Mouse (Mus musculus): Measurements from ENCODE around the gene Med11. TPM values are rescaled to one million over a fixed set of nuclear protein-coding genes. Genes with fewer than 3 reads are reported as not detected.

Med11 gene
- polyA plus RNA-seq, 1 experiment from 2014 or later = 39.8 TPM

DNA sequence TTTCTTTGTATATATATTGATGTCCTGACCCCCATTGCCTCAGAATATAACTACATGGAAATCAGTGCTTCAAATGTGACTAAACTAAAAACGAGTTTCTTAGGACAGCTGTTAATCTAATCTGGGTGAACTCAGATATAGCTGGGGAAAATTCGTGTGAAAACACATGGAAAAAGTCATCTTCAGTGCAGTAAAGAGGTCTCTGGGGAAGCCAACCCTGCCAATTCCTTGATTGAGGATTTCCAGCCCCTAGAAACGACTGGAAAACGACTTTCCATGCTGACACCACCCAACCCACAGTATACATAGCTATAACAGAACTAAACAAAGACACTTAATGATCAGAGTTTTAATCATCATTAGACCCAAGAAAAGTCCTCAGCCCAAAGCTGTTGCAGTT, 36.1 kb downstream of the Med11 start:
- no peak overlapping the region for H3K27ac ChIP-seq (ENCODE audit: low read length)
- no peaks in the 10 kb centered on the region for H3K27me3 ChIP-seq (ENCODE audit: control insufficient read depth, insufficient read depth, low read depth, low read length)
- no peak overlapping the region for H3K9ac ChIP-seq (ENCODE audit: low read length)
- ATAC-seq (ENCODE audit: low read depth) = no peak
- no peaks in the 10 kb centered on the region for H3K4me1 ChIP-seq (replicated peaks; ENCODE audit: control insufficient read depth, insufficient read depth, low read length)
- no peak overlapping the region for H3K4me2 ChIP-seq (ENCODE audit: low read depth, low read length)
- H3K4me3 ChIP-seq (ENCODE audit: low read length) = no peak overlapping the region
- H3K9me3 ChIP-seq (ENCODE audit: control insufficient read depth, low read length) = no peaks in the 10 kb centered on the region; the same call in 1 of the 2 replicates
- WGBS = 30% methylated on average over 4 of the region's 4 CpGs
- H3K36me3 ChIP-seq (ENCODE audit: control insufficient read depth, insufficient read depth, low read length) = no peaks in the 10 kb centered on the region

DNA sequence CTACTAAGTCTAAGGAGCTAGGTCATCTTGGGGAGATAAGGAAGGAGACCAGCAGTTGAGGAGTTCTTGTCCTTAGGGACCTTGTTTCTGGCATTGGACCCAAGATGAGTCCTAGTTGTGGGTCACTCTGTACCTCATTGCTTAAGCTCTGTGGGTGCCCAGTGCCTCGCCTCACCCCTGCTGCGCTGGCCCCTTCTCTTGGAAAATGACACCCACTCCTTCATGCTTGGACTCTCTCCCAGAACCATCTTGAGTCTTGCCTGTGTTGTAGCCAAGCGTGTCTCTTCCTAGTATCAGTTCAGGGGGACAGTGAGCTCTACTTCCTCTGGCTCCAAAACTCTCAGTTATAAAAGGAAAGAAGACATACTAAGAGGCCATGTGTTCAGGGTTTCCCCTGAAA, 37.4 kb downstream of the Med11 start:
- Histone ChIP-seq H3K9ac (ENCODE audit: low read length) (no peak overlapping the region), H3K36me3 (ENCODE audit: control insufficient read depth, insufficient read depth, low read length) (no peaks in the 10 kb centered on the region), H3K27ac (ENCODE audit: low read length) (no peak overlapping the region), H3K9me3 (ENCODE audit: control insufficient read depth, low read length) (no peaks in the 10 kb centered on the region; the same call in 1 of the 2 replicates), H3K4me1 (replicated peaks; ENCODE audit: control insufficient read depth, insufficient read depth, low read length) (no peaks in the 10 kb centered on the region), H3K27me3 (ENCODE audit: control insufficient read depth, insufficient read depth, low read depth, low read length) (no peaks in the 10 kb centered on the region), H3K4me3 (ENCODE audit: low read length) (no peak overlapping the region), H3K4me2 (ENCODE audit: low read depth, low read length) (no peak overlapping the region)
- no peak for ATAC-seq (ENCODE audit: low read depth)
- WGBS = 70% methylated on average over 3 of the region's 3 CpGs

DNA sequence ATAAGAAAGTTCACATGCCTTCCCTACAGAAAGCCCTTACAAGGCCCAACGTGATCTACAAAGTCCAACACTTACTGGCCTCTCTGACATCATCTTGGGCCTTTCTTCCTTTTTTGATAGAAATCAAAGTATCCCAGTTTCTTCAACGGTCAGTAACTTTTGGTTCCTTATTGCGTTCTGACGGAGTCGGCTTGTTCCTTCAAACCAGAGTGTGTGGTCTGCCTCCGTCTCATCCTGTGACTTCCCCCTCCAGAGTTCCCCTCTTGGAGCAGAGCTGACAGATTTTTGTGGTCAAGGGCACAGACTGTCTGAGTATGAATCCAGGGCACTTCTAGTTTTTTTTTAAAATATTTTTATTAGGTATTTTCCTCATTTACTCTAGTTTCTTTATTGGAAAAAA, 38.0 kb downstream of the Med11 start:
- Histone ChIP-seq H3K27ac (ENCODE audit: low read length) (no peak overlapping the region), H3K4me1 (replicated peaks; ENCODE audit: control insufficient read depth, insufficient read depth, low read length) (no peaks in the 10 kb centered on the region), H3K9me3 (ENCODE audit: control insufficient read depth, low read length) (no peaks in the 10 kb centered on the region; the same call in 1 of the 2 replicates), H3K4me2 (ENCODE audit: low read depth, low read length) (no peak overlapping the region), H3K4me3 (ENCODE audit: low read length) (no peak overlapping the region), H3K36me3 (ENCODE audit: control insufficient read depth, insufficient read depth, low read length) (no peaks in the 10 kb centered on the region), H3K27me3 (ENCODE audit: control insufficient read depth, insufficient read depth, low read depth, low read length) (no peaks in the 10 kb centered on the region), H3K9ac (ENCODE audit: low read length) (no peak overlapping the region)
- 80% methylated on average over 6 of the region's 6 CpGs for WGBS
- no peak for ATAC-seq (ENCODE audit: low read depth)

DNA sequence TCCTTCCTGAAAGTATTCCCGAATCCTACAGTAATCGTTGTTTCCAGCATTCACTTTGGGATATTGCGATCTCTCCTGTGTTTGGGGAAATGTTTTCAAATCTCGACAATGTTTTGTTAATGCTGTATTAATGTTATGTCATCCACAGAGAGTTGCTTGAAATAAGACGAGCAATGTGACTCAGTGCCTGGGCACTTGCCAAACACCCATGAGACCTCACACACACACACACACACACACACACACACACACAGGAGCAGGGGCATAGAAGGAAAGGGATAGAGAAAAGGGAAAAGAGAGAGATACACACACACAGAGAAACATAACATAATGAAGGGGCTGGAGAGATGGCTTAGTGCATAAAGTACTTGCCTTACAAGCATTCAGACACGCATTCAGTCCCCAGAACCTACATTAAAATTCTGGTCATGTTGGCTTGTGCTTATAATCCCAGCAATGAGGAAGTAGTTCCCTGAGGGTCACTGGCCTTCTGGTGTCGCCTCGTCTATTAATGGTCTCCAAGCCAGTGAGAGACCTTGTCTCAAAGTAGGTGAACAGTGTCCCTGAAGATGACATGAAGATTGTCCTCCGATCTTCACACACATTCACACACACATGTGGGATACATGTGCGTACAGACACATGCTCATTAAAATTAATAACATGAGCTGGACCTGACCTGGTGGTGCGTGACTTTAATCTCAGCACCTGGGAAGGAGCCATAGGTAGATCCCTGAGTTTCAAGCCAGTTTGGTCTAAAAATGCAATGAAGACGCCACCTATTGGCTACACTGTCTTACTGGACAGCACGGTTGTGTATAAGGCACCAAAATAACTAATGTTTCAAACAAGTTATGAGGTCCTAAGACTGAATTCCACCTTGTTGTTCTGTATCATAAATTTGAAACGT, 48.1 kb downstream of the Med11 start:
- H3K27ac ChIP-seq (ENCODE audit: low read length) = no peak overlapping the region
- no peak for ATAC-seq (ENCODE audit: low read depth)
- 63% methylated on average over 14 of the region's 14 CpGs for WGBS

GRCm38 (mm10) chr11:70500476-70500812, 48.7 kb downstream of the Med11 start:
- WGBS = 71% methylated on average over 1 of the region's 1 CpGs
- H3K4me3 ChIP-seq (ENCODE audit: low read length) = no peak overlapping the region
- H3K9ac ChIP-seq (ENCODE audit: low read length) = no peak overlapping the region
- ATAC-seq (ENCODE audit: low read depth) = no peak
- no peak overlapping the region for H3K4me2 ChIP-seq (ENCODE audit: low read depth, low read length)
- no peaks in the 10 kb centered on the region for H3K27me3 ChIP-seq (ENCODE audit: control insufficient read depth, insufficient read depth, low read depth, low read length)
- H3K27ac ChIP-seq (ENCODE audit: low read length) = no peak overlapping the region
- no peaks in the 10 kb centered on the region for H3K9me3 ChIP-seq (ENCODE audit: control insufficient read depth, low read length)
- H3K4me1 ChIP-seq (replicated peaks; ENCODE audit: control insufficient read depth, insufficient read depth, low read length) = no peaks in the 10 kb centered on the region
- H3K36me3 ChIP-seq (ENCODE audit: control insufficient read depth, insufficient read depth, low read length) = no peaks in the 10 kb centered on the region

More for the DNA sequence above, 48.1 kb downstream of the Med11 start:
- Histone ChIP-seq H3K4me1 (replicated peaks; ENCODE audit: control insufficient read depth, insufficient read depth, low read length) (no peaks in the 10 kb centered on the region), H3K27me3 (ENCODE audit: control insufficient read depth, insufficient read depth, low read depth, low read length) (no peaks in the 10 kb centered on the region), H3K9ac (ENCODE audit: low read length) (no peak overlapping the region), H3K4me2 (ENCODE audit: low read depth, low read length) (no peak overlapping the region), H3K4me3 (ENCODE audit: low read length) (no peak overlapping the region), H3K36me3 (ENCODE audit: control insufficient read depth, insufficient read depth, low read length) (no peaks in the 10 kb centered on the region), H3K9me3 (ENCODE audit: control insufficient read depth, low read length) (no peaks in the 10 kb centered on the region)

- WGBS = 30% methylated on average over 3 of the region's 3 CpGs
- no peak overlapping the region for H3K27ac ChIP-seq (ENCODE audit: low read length)
- H3K4me2 ChIP-seq (ENCODE audit: low read depth, low read length) = no peak overlapping the region
- no peaks in the 10 kb centered on the region for H3K36me3 ChIP-seq (ENCODE audit: control insufficient read depth, insufficient read depth, low read length)
- ATAC-seq (ENCODE audit: low read depth) = no peak
- H3K9ac ChIP-seq (ENCODE audit: low read length) = no peak overlapping the region
- H3K4me3 ChIP-seq (ENCODE audit: low read length) = no peak overlapping the region
- no peaks in the 10 kb centered on the region for H3K4me1 ChIP-seq (replicated peaks; ENCODE audit: control insufficient read depth, insufficient read depth, low read length)
- no peaks in the 10 kb centered on the region for H3K27me3 ChIP-seq (ENCODE audit: control insufficient read depth, insufficient read depth, low read depth, low read length)
- H3K9me3 ChIP-seq (ENCODE audit: control insufficient read depth, low read length) = no peaks in the 10 kb centered on the region
These were observed 50.3 kb downstream of the Med11 start for GRCm38 (mm10) chr11:70502018-70502417.

Small RNAs within 50 kb of the gene (microRNA-seq; reads per million reads assigned to microRNA genes)
- gene Mir7115 = not detected

Other genes with a start within 250 kb of the Med11 start
- gene Slc16a11, start 239.2 kb upstream of the Med11 start, polyA plus RNA-seq (2015; fragmentation: Nextera tagmentation; extraction: Ambion mirVana) = 0.48 and 1.1 TPM in 2 replicates
- 6.0 and 6.9 TPM in 2 replicates for gene Slc16a13, start 230.9 kb upstream of the Med11 start, polyA plus RNA-seq (2015; fragmentation: Nextera tagmentation; extraction: Ambion mirVana)
- gene Bcl6b, start 222.1 kb upstream of the Med11 start, polyA plus RNA-seq (2015; fragmentation: Nextera tagmentation; extraction: Ambion mirVana) = 36.2 and 37.1 TPM in 2 replicates
- 163 and 167 TPM in 2 replicates for gene 0610010K14Rik, start 214.0 kb upstream of the Med11 start, polyA plus RNA-seq (2015; fragmentation: Nextera tagmentation; extraction: Ambion mirVana)
- 10.3 and 10.7 TPM in 2 replicates for gene Gm21988, start 212.1 kb upstream of the Med11 start, polyA plus RNA-seq (2015; fragmentation: Nextera tagmentation; extraction: Ambion mirVana)
- gene Rnasek, start 212.1 kb upstream of the Med11 start, polyA plus RNA-seq (2015; fragmentation: Nextera tagmentation; extraction: Ambion mirVana) = 249 and 250 TPM in 2 replicates
- gene Alox12, start 196.6 kb upstream of the Med11 start, polyA plus RNA-seq (2015; fragmentation: Nextera tagmentation; extraction: Ambion mirVana) = 6.9 and 7.8 TPM in 2 replicates
- gene Alox12e, start 129.3 kb upstream of the Med11 start, polyA plus RNA-seq (2015; fragmentation: Nextera tagmentation; extraction: Ambion mirVana) = 0.35 and 1.1 TPM in 2 replicates
- gene Alox15, start 99.9 kb upstream of the Med11 start, polyA plus RNA-seq (2015; fragmentation: Nextera tagmentation; extraction: Ambion mirVana) = 0.70 and 0.72 TPM in 2 replicates
- 36.3 and 37.3 TPM in 2 replicates for gene Pelp1, start 41.9 kb upstream of the Med11 start, polyA plus RNA-seq (2015; fragmentation: Nextera tagmentation; extraction: Ambion mirVana)
- gene Arrb2, start 19.3 kb upstream of the Med11 start, polyA plus RNA-seq (2015; fragmentation: Nextera tagmentation; extraction: Ambion mirVana) = 14.1 and 15.0 TPM in 2 replicates
- 0.48 and 1.0 TPM in 2 replicates for gene Zmynd15, start 7.5 kb downstream of the Med11 start, polyA plus RNA-seq (2015; fragmentation: Nextera tagmentation; extraction: Ambion mirVana)
- gene Cxcl16, start 8.1 kb downstream of the Med11 start, polyA plus RNA-seq (2015; fragmentation: Nextera tagmentation; extraction: Ambion mirVana) = 7.5 and 8.3 TPM in 2 replicates
- gene Tm4sf5, start 53.3 kb downstream of the Med11 start, polyA plus RNA-seq (2015; fragmentation: Nextera tagmentation; extraction: Ambion mirVana) = 1.9 and 2.0 TPM in 2 replicates
- 0.34 and 0.72 TPM in 2 replicates for gene Vmo1, start 62.7 kb downstream of the Med11 start, polyA plus RNA-seq (2015; fragmentation: Nextera tagmentation; extraction: Ambion mirVana)
- 0.54 and 0.73 TPM in 2 replicates for gene Gltpd2, start 67.3 kb downstream of the Med11 start, polyA plus RNA-seq (2015; fragmentation: Nextera tagmentation; extraction: Ambion mirVana)
- gene Psmb6, start 73.4 kb downstream of the Med11 start, polyA plus RNA-seq (2015; fragmentation: Nextera tagmentation; extraction: Ambion mirVana) = 711 and 738 TPM in 2 replicates
- gene Gm40193, start 81.0 kb downstream of the Med11 start, polyA plus RNA-seq (2015; fragmentation: Nextera tagmentation; extraction: Ambion mirVana) = not detected in 2 replicates
- gene Pld2, start 88.1 kb downstream of the Med11 start, polyA plus RNA-seq (2015; fragmentation: Nextera tagmentation; extraction: Ambion mirVana) = 12.5 and 13.1 TPM in 2 replicates
- 10.3 and 10.5 TPM in 2 replicates for gene Mink1, start 111.0 kb downstream of the Med11 start, polyA plus RNA-seq (2015; fragmentation: Nextera tagmentation; extraction: Ambion mirVana)
- not detected in 2 replicates for gene 4930544D05Rik, start 163.9 kb downstream of the Med11 start, polyA plus RNA-seq (2015; fragmentation: Nextera tagmentation; extraction: Ambion mirVana)
- 0.33 TPM in 1 of 2 replicates, not detected in the other for gene Chrne, start 167.3 kb downstream of the Med11 start, polyA plus RNA-seq (2015; fragmentation: Nextera tagmentation; extraction: Ambion mirVana)
- gene Gp1ba, start 187.2 kb downstream of the Med11 start, polyA plus RNA-seq (2015; fragmentation: Nextera tagmentation; extraction: Ambion mirVana) = 0.35 and 0.50 TPM in 2 replicates
- gene Rnf167, start 195.3 kb downstream of the Med11 start, polyA plus RNA-seq (2015; fragmentation: Nextera tagmentation; extraction: Ambion mirVana) = 129 and 134 TPM in 2 replicates
- gene Slc25a11, start 195.6 kb downstream of the Med11 start, polyA plus RNA-seq (2015; fragmentation: Nextera tagmentation; extraction: Ambion mirVana) = 156 and 171 TPM in 2 replicates
- 1,825 and 2,189 TPM in 2 replicates for gene Pfn1, start 202.7 kb downstream of the Med11 start, polyA plus RNA-seq (2015; fragmentation: Nextera tagmentation; extraction: Ambion mirVana)
- gene Eno3, start 205.3 kb downstream of the Med11 start, polyA plus RNA-seq (2015; fragmentation: Nextera tagmentation; extraction: Ambion mirVana) = 37.9 and 56.8 TPM in 2 replicates
- gene Spag7, start 217.5 kb downstream of the Med11 start, polyA plus RNA-seq (2015; fragmentation: Nextera tagmentation; extraction: Ambion mirVana) = 159 and 172 TPM in 2 replicates
- 14.8 and 15.6 TPM in 2 replicates for gene Camta2, start 236.2 kb downstream of the Med11 start, polyA plus RNA-seq (2015; fragmentation: Nextera tagmentation; extraction: Ambion mirVana)
- 1.5 and 1.9 TPM in 2 replicates for gene Inca1, start 248.2 kb downstream of the Med11 start, polyA plus RNA-seq (2015; fragmentation: Nextera tagmentation; extraction: Ambion mirVana)
- 3.2 and 3.4 TPM in 2 replicates for gene Kif1c, start 248.6 kb downstream of the Med11 start, polyA plus RNA-seq (2015; fragmentation: Nextera tagmentation; extraction: Ambion mirVana)